Mouse (Mus musculus) embryo, embryonic 10 days (tissue): ENCODE measurements at regions not wholly inside any gene's neighbourhood (a gene's known extent, or its start where the extent isn't known, plus 50 kb on each side); places are given as distances from the start of the nearest gene placed in this dataset.

Experiments used
- DNase-seq: peaks from one replicate; pipeline ENCODE4 v3.0.0-alpha.2; 2015; ENCODE audit warnings: low spot score

- DNase-seq, result no peak
Measured at GRCm38 (mm10) chr8:103370394-103370793, 585.0 kb upstream of the Cdh11 start.

DNA sequence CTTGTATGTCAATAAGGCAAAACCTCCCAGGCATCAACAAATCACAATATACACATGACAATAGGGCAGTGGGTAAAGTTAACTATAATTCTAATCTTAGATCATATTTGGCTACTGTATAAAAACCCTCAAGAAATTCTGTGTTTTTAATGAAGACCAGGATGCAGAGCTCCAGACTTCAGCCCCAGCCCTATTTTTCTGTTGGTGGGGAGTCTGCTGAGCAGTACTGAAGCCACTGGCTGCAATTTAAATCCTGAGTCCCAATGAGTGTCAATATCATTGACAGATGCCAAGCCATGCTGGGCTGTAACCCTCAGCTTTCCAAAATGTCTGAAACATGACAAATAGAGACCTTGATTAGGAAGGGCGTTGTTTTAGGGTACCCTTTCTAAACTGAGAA, 587.6 kb upstream of the Cdh11 start:
- no peak for DNase-seq

DNA sequence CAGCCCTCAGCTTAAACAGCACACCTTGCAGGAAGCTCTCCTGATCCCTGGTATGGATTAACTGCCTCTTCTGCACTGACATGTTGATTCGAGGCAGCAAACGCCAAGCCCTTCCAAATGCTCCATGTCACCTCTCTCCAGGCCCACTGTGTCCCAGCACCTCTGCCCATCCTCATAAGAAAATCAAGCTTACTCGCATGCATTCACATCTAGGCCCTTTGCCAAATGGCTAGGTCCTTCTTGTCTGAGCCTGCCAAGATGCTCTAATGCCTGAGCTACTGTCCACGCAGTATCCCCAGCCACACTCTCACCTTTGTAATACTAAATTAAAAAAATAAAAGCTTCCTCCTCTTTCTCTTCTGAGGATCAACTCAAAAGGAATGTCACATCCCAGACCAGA, 588.7 kb upstream of the Cdh11 start:
- DNase-seq, result no peak

DNA sequence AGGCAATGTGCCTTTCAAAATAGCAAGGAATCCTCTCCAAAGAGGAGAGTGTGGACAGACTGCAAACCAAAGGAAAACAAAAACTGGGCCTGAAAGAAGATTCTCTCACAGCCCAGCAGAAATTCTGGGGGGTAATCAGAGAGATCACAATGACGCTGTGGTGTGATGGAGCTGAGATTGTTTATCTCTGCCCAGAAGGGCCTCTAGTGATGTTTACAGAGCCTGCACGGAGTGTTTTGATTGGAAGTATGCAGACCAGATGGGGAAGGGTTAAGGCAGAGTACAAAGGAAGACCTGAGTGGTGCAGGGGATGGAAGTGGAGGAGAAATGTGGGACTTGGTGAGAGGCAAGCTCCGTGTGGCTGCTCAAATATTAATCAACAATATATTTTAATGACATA, 593.1 kb upstream of the Cdh11 start:
- DNase-seq, result peak; percentile 33

DNA sequence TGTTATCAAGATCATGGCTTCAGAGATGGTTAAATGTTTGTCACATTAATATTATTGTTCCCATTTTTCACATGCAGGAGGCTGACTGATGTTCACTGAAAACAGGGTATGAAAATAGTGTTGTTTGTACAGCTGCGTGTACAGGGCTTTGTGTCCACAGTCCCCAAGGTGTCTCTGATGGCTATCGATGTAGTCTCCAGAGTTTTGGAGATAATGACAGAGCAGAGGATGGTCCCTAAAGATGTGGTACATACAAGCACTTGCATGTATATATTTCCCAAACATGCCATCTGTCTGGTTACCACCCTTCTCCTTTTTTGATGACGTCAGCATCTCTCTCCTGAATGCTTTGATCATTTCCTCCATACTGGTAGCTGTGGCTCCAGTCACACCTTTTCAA, 596.1 kb upstream of the Cdh11 start:
- DNase-seq, result no peak

- DNase-seq, result no peak
Measured at GRCm38 (mm10) chr8:103391359-103391758, 605.9 kb upstream of the Cdh11 start.

DNA sequence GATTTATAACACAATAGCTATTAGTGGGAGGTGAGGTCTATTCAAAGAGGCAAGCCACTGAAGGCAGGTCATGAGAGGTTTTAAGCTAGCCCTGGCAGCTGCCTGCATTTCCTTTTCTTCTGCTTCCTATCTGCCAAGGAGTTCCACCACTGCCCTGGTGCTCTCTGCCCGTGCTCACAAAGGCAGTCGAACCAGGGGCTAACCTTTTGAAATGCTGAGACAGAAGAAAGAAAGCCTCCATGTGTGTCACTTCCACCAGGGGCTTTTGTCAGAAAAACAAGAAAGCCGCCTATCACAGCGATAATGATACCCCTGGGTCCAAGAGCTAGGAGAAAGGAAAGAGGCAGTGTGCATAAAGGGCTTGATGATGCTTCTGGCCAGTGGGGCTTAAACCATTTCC, 609.9 kb upstream of the Cdh11 start:
- DNase-seq, result peak; percentile 30

DNA sequence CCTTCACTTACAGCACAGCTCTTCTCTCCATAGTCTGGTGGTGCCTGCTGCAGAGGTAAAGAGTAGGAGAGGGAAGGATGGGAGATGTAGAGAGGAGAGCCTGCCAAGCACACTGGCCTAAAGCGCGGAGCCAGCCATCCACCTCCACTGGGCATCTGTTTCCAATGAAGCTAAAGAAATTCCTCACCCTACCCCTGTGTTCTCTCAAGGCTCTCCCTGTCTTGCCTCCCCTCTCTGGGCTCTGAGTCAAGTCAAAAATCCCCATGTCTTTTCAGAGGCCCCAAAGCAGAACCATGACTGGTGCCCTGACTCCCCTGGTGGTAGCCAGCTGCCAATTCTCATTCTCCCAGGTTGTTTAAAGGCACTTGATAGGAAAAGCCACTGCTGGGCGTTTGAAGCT, 612.7 kb upstream of the Cdh11 start:
- DNase-seq, result no peak

GRCm38 (mm10) chr8:103399466-103399865, 614.0 kb upstream of the Cdh11 start:
- DNase-seq, result no peak

DNA sequence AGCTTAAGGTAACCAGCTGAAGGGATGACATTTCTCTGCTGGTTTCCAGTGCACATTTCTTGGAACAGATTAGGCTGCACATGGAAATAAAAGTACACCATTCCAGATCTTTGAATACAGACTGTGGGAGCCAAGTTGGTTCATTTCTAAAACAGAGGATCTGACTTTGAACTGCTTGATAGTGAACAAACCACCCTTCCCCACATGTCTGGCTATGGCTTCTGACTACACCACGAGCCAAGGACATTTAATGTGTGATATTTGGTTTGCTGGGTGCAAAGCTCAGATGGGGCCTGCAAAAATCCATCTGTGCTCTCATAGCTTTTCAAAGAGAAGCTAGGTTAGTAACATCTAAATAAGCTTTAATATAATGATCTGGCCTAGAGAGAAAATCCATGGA, 614.7 kb upstream of the Cdh11 start:
- DNase-seq, result no peak

DNA sequence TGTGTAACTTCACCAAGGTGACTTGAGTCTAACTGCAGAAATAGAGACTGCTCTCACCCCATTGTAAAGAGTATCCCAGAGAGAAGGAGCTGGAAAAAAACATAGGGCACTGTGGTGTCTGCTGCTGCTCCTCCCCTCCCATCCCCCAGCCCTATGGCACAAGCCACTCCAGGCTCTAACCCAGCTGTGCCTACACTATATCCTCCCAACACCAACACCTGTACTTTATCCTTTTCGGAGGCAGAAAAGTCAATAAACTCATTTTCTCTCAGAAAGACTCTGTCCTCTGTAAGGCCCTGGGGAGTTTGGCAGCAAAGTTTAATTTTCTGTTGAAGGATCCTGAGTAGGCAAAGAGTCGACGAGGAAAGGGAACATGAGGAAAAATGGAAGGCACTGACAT, 617.3 kb upstream of the Cdh11 start:
- DNase-seq, result no peak

- DNase-seq, result no peak
Measured at GRCm38 (mm10) chr8:103403826-103404225, 618.4 kb upstream of the Cdh11 start.

DNA sequence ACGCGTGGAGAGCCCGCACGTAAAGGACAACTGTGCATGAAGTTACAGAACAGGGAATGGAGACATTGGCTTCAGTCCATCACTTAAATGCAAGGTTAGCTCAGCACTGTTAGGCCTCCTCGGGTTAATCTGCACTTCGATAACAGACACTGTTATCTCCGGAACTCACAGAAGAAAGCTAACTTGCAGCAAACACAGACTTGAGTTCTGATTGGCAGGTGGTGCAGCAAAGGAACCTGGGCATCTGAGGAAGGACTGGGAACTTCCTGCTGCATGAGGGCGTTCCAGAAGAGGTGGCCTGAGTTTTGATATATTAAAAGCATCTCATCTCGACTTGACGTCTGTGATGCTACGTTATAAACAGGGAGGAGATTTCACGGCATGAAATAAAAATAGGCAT, 620.3 kb upstream of the Cdh11 start:
- DNase-seq, result no peak

- DNase-seq, result no peak
Measured at GRCm38 (mm10) chr8:103406921-103407320, 621.5 kb upstream of the Cdh11 start.

DNA sequence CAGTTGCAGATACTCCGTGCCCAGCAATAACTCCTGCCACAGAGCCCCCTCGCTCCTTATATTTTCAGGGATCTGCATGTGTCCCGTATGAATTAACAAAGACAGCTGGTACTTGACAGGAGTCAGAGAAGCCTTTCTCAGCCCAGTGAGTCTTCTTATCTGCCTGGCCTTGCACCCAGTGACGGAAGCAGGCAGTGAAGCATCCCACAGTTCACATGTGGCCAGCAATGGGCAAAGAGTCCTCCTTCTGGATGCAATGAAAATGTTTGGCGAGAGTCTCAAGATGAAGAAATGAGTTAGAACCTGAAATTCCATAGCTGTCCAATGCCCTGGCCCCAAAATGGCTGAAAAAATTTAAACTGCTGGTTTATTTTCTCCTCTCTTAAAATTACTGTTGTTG, 622.2 kb upstream of the Cdh11 start:
- DNase-seq, result no peak

GRCm38 (mm10) chr8:103408411-103408810, 623.0 kb upstream of the Cdh11 start:
- peak; percentile 67 for DNase-seq

- DNase-seq, result peak; percentile 76
Measured at GRCm38 (mm10) chr8:103409121-103409551, 623.7 kb upstream of the Cdh11 start.

DNA sequence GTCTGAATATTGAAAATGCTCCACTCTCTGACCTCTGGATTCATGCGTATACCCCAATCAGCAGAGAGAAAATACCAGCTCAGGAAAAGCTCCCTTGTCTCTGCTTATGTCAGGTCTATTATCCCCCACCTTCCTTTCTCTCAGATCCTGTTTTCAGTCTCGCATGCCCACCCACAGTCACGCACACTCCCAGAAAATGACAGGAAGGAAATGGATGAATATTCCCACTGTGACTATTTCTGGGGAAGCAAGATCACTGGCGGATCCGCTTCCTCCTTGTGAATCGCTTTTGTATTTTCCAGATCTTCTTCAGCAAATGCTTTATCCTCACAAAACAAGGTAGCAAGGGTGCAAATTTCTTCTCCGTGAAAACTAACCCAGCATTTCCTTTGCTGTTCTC, 627.3 kb upstream of the Cdh11 start:
- DNase-seq, result no peak

DNA sequence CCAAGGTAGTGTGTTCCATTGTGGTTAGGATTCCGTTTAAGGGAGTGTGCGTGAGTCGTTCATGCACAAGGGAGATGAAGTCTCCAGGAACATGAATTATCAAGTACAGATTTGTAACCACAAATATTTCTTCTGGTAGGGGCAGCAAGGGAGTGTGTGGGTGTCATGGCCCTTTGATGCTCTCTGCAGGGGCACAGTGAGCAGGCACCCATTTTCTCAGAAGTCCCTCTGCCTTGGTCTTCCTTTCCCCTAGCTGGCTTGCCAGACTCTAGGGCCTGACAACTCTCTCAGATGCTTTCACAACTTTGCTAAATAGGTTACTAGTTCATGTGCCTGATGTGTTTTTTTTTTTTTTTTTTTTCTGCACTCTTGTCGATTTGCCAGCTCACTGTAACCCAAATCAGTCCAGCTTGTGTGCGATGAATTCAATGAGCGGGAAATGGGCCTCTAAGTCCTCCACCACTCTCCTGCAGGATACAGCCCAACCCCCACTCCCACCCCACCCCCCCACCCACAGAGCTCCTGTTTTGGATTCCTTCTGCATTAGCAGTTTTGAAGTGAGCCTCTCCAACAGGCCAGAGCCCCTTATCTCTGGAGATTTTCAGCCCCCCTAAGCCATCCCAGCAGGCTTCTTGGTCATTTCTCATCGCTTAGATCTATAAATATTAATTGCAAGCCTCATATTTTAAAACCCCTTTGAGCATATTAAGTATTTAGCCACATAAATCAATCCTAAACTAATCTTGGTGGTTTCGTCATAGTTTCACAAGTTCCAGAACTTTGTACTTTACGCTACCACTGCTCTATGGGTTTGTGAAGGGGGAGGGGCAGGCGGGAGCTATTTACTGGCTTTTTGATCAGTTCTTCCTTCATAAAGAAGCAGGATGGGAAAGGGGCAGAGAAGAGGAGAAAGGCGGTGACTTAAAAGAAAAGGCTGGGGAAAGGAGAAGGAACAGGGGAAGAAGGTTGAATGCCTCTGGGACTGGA, 628.4 kb upstream of the Cdh11 start:
- no peak for DNase-seq

- no peak for DNase-seq
Measured at GRCm38 (mm10) chr8:103422313-103422973, 637.0 kb upstream of the Cdh11 start.

DNA sequence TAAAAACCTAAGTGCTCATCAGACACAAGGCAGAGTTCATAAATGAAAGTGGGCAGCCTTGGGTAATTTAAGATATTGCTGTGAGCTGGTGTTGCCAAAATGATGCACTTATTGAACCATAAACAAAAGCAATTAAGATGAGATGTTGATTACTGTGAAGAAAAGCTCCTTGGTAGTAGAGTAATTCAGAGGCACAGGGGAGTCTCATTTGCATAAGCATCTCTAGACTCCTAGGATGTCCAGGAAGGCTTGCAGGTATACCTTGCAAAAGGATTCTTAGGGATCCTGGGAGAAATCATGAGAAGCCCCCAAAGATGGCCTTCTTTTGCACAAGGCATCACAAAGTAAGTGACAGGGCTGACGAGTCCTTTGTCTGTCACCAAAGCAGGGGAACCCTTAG, 640.5 kb upstream of the Cdh11 start:
- DNase-seq, result no peak

GRCm38 (mm10) chr8:103430874-103431492, 645.5 kb upstream of the Cdh11 start:
- DNase-seq, result no peak

DNA sequence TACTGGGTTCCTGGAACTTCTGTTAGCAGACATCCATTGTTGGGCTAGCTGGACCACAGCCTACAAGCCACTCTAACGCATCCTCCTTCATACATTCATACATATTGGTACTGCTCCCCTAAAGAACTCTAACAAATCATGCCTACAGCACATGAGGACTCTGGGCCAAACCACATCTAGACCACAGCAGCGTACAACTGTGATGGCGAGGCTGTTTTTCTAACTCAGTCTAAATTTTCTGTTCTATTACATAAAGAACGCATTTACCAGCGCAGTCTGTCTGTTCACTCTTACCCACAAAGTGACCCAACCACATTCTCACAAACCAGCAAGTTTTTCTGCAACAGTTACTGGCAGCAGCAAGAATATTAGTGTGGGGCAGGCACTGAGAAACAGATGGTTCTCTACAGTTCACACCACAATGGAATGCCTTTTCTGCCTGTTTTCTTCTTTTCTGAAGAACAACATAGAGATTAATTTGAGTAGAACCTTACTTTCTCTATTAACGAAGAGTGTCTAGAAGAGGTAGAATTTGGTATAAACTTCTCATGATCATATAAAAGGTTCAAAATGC, 648.2 kb upstream of the Cdh11 start:
- no peak for DNase-seq
